Mouse (Mus musculus) granulocyte monocyte progenitor cell, adult 5-6 weeks (primary cell): ENCODE measurements at regions not wholly inside any gene's neighbourhood (a gene's known extent, or its start where the extent isn't known, plus 50 kb on each side); places are given as distances from the start of the nearest gene placed in this dataset.

Experiments used
- ATAC-seq: replicated peaks from 2 replicates; pipeline ENCODE4 v1.8.0; 2016; ENCODE audit warnings: mild to moderate bottlenecking, moderate TSS enrichment, inconsistent platforms; ENCODE audit not compliant: poor library complexity, severe bottlenecking

DNA sequence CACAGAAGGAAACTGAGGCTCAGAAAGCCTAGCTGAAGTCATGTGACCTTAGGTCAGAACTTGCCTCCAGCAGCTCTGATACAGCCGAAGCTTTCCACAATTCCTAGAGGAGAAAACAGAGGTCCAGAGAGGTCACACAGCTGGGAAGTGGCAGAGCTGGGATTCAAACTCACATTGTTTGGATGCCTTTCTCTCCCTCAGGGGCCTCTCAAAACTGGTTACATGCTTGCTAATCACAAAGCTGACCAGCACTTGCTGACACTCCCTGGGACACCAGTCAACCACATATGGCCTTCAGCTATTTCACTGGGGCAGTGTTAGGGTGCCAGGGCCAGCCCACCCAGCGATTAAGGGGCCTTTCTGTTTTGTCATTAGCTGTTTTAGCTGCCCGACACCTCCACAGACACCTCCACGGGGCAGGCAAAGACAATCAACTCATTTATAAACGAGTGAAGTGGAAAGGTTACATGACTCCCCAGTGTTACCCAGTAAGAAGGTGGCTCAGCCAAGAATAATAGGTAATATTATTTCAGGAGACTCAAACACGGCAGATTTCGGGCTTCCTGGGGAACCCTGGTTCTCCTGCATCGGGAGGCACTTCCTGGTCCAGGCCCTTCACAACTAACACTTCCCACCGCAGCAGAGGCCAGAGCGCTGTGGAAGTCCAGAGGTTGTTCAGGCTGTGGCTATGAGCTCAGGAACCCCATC lies 71.4 kb downstream of the 2410131K14Rik start:
- no peak for ATAC-seq

DNA sequence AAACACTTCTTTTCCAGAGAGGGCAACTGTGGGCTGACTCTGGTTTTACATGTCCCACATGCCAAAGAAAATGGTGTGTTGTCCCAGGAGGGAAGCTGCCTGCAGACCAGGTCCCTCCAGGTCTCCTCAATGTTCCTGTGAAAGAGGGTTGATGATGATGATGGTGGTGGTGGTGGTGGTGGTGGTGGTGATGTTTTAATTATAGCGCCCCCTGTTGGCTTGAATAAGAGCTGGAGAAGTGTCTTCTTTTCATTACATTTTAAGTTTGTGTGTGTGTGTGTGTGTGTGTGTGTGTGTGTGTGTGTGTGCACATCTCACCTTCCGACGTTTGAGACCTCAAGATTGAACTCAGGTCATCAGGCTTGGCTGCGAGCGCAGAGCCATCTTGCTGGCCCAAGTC lies 73.0 kb downstream of the 2410131K14Rik start:
- no peak for ATAC-seq

GRCm38 (mm10) chr5:118318883-118319282 lies 73.9 kb downstream of the 2410131K14Rik start:
- no peak for ATAC-seq

- no peak for ATAC-seq
Observed at GRCm38 (mm10) chr5:118321719-118322455, 76.9 kb downstream of the 2410131K14Rik start.

DNA sequence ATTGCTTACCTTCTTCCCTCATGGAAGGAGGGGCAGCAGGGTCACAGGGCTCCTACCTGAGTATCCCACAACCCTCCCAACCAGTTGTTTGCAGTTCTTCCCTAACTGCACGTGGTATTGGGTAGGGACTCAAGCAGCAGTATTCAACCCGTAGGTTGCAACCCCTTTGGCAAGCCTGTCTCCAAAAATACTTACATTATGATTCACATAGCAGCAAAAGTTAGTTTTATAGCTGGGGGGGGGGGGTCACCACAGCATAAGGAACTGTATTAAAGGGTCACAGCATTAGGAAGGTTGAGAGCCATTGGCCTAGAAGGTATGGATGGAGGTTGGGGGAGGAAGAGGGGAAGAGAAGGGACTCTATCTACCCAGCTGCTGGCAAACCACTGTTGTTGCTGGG lies 78.1 kb downstream of the 2410131K14Rik start:
- ATAC-seq: no peak

- 0 out of 2 replicates have a peak, but pooled peaks have one; percentile 27 for ATAC-seq
Observed at GRCm38 (mm10) chr5:118326837-118327541, 82.0 kb downstream of the 2410131K14Rik start.

DNA sequence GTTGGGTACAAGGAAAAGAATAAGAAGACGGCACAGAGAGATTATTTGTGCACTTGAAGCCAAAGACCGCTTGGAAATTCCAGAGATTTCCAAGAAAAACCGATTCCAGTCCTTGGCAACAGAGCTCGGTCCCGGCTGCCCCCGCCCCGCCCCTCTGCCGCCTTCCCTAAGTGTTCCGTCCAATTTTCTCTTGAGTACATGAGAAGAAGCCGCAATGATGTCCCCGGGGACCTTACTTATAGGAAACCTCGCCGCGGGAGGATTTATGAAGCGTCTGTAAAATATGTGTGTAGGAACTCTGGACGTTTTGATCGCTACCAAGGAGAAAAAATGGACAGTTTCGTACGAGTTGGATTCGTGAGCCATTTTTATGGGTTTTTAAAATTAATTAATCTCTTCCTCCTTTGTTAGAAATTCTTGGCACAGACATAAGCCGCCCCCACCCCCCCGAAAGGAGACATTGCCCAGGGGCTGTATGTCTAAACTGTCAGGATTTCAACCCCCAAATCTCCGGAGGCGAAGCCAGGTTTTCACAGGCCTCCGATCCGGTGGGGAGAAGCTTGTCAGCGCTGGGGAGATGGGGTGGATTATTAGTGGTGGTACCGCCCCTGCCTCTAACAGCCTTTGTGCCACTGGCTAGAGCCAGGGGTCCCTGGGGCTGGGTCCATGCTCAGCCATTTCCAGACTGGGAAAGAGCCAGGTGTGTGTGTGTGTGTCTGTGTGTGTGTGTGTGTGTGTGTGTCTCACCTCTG lies 83.1 kb downstream of the 2410131K14Rik start:
- no peak for ATAC-seq

- ATAC-seq: no peak
Observed at GRCm38 (mm10) chr5:118329143-118329542, 84.1 kb downstream of the 2410131K14Rik start.

DNA sequence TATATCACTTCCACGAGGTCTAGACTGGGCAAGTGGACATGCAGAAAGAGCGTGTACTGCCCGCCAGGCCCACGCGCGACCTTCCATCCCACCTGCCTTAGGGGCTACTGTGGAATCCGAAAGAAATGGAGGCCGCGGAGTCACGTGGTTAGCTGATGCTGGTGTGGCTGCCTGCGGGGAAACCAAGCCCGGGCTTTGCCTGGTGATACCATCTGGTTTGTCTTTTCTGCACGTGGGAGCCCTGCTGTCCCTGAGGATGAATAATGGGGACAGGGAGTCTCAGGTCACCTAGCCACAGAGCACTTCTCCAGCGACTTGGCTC lies 86.2 kb downstream of the 2410131K14Rik start:
- peak; percentile 12 for ATAC-seq

GRCm38 (mm10) chr5:118331608-118332394 lies 86.8 kb downstream of the 2410131K14Rik start:
- peak; percentile 70 for ATAC-seq

DNA sequence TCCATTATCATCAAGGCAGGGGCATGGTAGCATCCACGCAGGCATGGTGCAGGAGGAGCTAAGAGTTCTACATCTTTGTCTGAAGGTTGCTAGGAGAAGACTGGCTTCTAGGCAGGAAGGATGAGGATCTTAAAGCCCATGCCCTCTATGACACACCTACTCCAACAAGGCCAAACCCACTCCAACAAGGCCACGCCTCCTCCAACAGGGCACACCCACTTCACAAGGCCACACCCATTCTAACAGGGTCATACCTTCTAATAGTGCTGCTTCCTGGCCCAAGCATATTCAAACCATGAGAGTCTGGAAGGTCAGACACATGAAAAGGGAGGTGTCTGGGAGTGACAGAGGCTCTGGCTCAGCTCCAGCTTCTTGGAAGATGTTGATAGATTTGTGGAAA lies 89.0 kb downstream of the 2410131K14Rik start:
- ATAC-seq: no peak

DNA sequence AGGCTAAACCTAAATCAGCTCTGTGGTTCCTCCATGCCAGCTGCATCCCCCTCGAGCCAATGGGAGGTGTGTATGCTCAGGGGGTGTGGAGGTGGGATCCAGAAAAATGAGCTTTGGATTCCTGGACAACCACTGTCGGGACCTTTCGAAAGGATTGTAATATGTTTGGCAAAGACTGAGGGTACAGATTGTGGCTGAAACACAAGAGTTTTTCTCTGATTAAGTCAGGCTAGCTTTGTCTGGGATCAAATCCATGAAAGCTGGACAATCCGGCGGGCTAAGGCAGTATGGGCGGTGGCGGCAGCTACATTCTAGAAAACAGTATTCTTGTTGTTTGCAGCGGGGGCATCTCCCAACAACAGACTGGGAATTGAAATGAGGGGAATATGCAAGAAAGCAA lies 93.2 kb downstream of the 2410131K14Rik start:
- ATAC-seq: no peak

GRCm38 (mm10) chr5:118339676-118340661 lies 94.9 kb downstream of the 2410131K14Rik start:
- ATAC-seq: no peak

GRCm38 (mm10) chr5:118343444-118344320 lies 98.7 kb downstream of the 2410131K14Rik start:
- no peak for ATAC-seq

- no peak for ATAC-seq
Observed at GRCm38 (mm10) chr5:118345226-118345625, 100.2 kb downstream of the 2410131K14Rik start.

DNA sequence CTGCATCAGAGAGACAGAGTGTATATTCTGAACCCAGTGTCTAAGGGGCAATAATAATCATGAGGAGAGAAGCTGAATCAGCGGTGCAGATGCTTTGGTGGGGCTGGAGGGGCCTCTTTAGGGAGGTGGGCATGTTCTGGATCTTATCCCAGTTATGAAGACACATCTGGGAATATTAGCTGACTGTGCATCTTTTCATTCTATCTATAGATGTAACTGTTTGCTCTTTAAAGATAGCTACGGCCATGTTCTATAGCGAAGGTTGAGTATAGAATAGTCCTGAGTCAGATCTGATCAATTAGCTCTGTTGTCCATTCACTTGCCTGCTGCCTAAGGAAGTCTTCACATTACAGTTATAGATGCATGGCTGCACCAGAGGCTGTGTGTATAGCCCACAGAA lies 104.0 kb downstream of the 2410131K14Rik start:
- no peak for ATAC-seq

DNA sequence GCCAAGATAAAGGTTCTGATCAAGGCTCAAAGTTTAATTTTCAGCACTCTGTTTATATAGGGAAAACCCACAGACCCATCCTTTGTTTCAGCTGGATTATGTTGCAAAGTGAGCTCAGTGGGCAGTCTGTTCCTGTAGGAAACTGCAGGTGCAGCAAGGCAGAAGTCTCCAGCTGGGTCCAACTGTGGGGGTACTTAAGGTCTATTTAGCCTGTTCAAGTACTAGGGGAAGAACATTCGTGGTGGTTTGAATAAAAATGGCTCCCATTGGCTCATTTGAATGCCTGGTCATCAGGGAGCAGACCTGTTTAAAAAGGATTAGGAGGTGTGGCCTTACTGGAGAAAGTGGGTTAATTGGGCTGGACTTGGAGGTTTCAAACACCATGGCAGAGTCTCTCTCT lies 106.3 kb downstream of the 2410131K14Rik start:
- ATAC-seq: no peak

- no peak for ATAC-seq
Observed at GRCm38 (mm10) chr5:118352142-118352541, 107.1 kb downstream of the 2410131K14Rik start.
